Mouse (Mus musculus): ENCODE results near the gene Ppp1r1c. TPM values are rescaled to one million over a fixed set of nuclear protein-coding genes. Genes with fewer than 3 reads are reported as not detected.

The Ppp1r1c gene
- polyA plus RNA-seq, 1 experiment from 2014 or later: 8.9 TPM

- Histone ChIP-seq H3K4me1 (replicated peaks; ENCODE audit: control insufficient read depth, insufficient read depth, low read length) (no peaks in the 10 kb centered on the region), H3K9me3 (ENCODE audit: control insufficient read depth, low read length) (no peaks in the 10 kb centered on the region), H3K9ac (no peak overlapping the region), H3K27ac (no peak overlapping the region), H3K4me2 (replicated peaks) (no peak overlapping the region), H3K4me3 (replicated peaks; ENCODE audit: low read length) (no peak overlapping the region), H3K36me3 (replicated peaks; ENCODE audit: control insufficient read depth, insufficient read depth) (no peaks in the 10 kb centered on the region), H3K27me3 (ENCODE audit: control insufficient read depth, insufficient read depth, low read length) (no peaks in the 10 kb centered on the region)
- no peak for ATAC-seq (ENCODE audit: low FRiP score)
- no peak for DNase-seq (ENCODE audit: low spot score)
- WGBS: 86% methylated on average over 3 of the region's 3 CpGs
Measured at GRCm38 (mm10) chr2:79690838-79691237, 16.7 kb upstream of the Ppp1r1c start.

GRCm38 (mm10) chr2:79695190-79695589 is 12.4 kb upstream of the Ppp1r1c start:
- H3K9me3 ChIP-seq (ENCODE audit: control insufficient read depth, low read length): no peaks in the 10 kb centered on the region
- WGBS: 90% methylated on average over 4 of the region's 4 CpGs
- H3K4me1 ChIP-seq (replicated peaks; ENCODE audit: control insufficient read depth, insufficient read depth, low read length): no peaks in the 10 kb centered on the region
- H3K9ac ChIP-seq: no peak overlapping the region
- H3K36me3 ChIP-seq (replicated peaks; ENCODE audit: control insufficient read depth, insufficient read depth): no peaks in the 10 kb centered on the region
- DNase-seq (ENCODE audit: low spot score): no peak
- no peak overlapping the region for H3K27ac ChIP-seq
- no peak for ATAC-seq (ENCODE audit: low FRiP score)
- no peak overlapping the region for H3K4me2 ChIP-seq (replicated peaks)
- no peak overlapping the region for H3K4me3 ChIP-seq (replicated peaks; ENCODE audit: low read length)
- H3K27me3 ChIP-seq (ENCODE audit: control insufficient read depth, insufficient read depth, low read length): no peaks in the 10 kb centered on the region

DNA sequence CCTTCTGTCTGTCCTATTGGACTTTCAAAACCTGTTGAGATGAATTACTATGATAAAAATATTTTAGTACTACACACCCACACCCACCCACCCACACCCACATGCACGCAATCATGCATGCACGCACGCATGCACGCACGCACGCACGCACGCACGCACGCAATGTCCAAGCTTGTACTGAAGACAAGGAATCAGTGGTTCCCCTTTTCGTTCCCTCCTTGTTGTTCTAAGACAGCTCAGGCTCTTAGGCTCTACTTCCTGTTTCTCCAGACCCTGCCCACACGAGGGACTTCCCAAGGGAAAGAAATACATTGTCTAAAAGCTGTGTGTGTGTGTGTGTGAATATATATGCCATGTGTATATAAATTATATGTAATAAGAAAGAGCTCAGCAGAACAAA is 11.6 kb upstream of the Ppp1r1c start:
- ATAC-seq (ENCODE audit: low FRiP score) (no peak), DNase-seq (ENCODE audit: low spot score) (no peak)
- Histone ChIP-seq H3K4me2 (replicated peaks) (no peak overlapping the region), H3K4me3 (replicated peaks; ENCODE audit: low read length) (no peak overlapping the region), H3K4me1 (replicated peaks; ENCODE audit: control insufficient read depth, insufficient read depth, low read length) (no peaks in the 10 kb centered on the region), H3K36me3 (replicated peaks; ENCODE audit: control insufficient read depth, insufficient read depth) (no peaks in the 10 kb centered on the region), H3K9ac (no peak overlapping the region), H3K27ac (no peak overlapping the region), H3K27me3 (ENCODE audit: control insufficient read depth, insufficient read depth, low read length) (no peaks in the 10 kb centered on the region), H3K9me3 (ENCODE audit: control insufficient read depth, low read length) (no peaks in the 10 kb centered on the region)
- whole genome bisulfite sequencing: 91% methylated on average over 12 of the region's 12 CpGs

- H3K36me3 ChIP-seq (replicated peaks; ENCODE audit: control insufficient read depth, insufficient read depth): no peaks in the 10 kb centered on the region
- H3K27me3 ChIP-seq (ENCODE audit: control insufficient read depth, insufficient read depth, low read length): no peaks in the 10 kb centered on the region
- H3K9ac ChIP-seq: no peak overlapping the region
- no peak overlapping the region for H3K4me3 ChIP-seq (replicated peaks; ENCODE audit: low read length)
- H3K4me2 ChIP-seq (replicated peaks): no peak overlapping the region
- ATAC-seq (ENCODE audit: low FRiP score): no peak
- WGBS: 85% methylated on average over 10 of the region's 10 CpGs
- H3K27ac ChIP-seq: no peak overlapping the region
- DNase-seq (ENCODE audit: low spot score): no peak
- H3K4me1 ChIP-seq (replicated peaks; ENCODE audit: control insufficient read depth, insufficient read depth, low read length): no peaks in the 10 kb centered on the region
- no peaks in the 10 kb centered on the region for H3K9me3 ChIP-seq (ENCODE audit: control insufficient read depth, low read length)
Measured at GRCm38 (mm10) chr2:79696478-79697230, 10.9 kb upstream of the Ppp1r1c start.

DNA sequence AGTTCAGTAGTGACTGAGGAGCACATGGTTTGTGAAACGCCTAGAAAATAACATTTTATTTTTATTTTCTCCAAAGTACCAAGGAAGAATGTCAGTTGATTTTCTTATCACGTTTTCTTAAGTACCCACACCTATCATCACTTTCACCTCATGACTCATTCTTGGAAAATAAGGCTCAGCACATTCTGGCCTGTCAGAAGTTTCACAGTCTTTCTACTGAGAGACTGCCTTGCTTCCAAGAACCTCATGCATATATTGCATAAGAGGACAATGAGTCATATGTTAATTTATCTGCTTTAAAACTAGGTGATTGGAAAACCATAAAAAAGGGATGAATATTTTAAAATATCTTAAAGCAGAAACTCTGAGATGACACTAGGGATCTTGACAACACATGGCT is 9.4 kb upstream of the Ppp1r1c start:
- Histone ChIP-seq H3K9me3 (ENCODE audit: control insufficient read depth, low read length) (0 out of 2 replicates have a peak, but pooled peaks cover 6% of the 10 kb centered on the region), H3K9ac (no peak overlapping the region), H3K27ac (no peak overlapping the region), H3K4me1 (replicated peaks; ENCODE audit: control insufficient read depth, insufficient read depth, low read length) (no peaks in the 10 kb centered on the region), H3K4me3 (replicated peaks; ENCODE audit: low read length) (no peak overlapping the region), H3K27me3 (ENCODE audit: control insufficient read depth, insufficient read depth, low read length) (no peaks in the 10 kb centered on the region), H3K36me3 (replicated peaks; ENCODE audit: control insufficient read depth, insufficient read depth) (no peaks in the 10 kb centered on the region), H3K4me2 (replicated peaks) (no peak overlapping the region)
- ATAC-seq (ENCODE audit: low FRiP score) (no peak), DNase-seq (ENCODE audit: low spot score) (no peak)
- 65% methylated on average over 2 of the region's 2 CpGs for WGBS

- Histone ChIP-seq H3K4me2 (replicated peaks) (no peak overlapping the region), H3K27ac (no peak overlapping the region), H3K27me3 (ENCODE audit: control insufficient read depth, insufficient read depth, low read length) (no peaks in the 10 kb centered on the region), H3K36me3 (replicated peaks; ENCODE audit: control insufficient read depth, insufficient read depth) (no peaks in the 10 kb centered on the region), H3K4me1 (replicated peaks; ENCODE audit: control insufficient read depth, insufficient read depth, low read length) (no peaks in the 10 kb centered on the region), H3K9ac (no peak overlapping the region), H3K9me3 (ENCODE audit: control insufficient read depth, low read length) (0 out of 2 replicates have a peak, but pooled peaks cover 6% of the 10 kb centered on the region), H3K4me3 (replicated peaks; ENCODE audit: low read length) (no peak overlapping the region)
- WGBS: 87% methylated on average over 2 of the region's 2 CpGs
- DNase-seq (ENCODE audit: low spot score): no peak
- no peak for ATAC-seq (ENCODE audit: low FRiP score)
Measured at GRCm38 (mm10) chr2:79704773-79705172, 2.8 kb upstream of the Ppp1r1c start.

- Histone ChIP-seq H3K27me3 (ENCODE audit: control insufficient read depth, insufficient read depth, low read length) (no peaks in the 10 kb centered on the region), H3K27ac (no peak overlapping the region), H3K4me1 (replicated peaks; ENCODE audit: control insufficient read depth, insufficient read depth, low read length) (no peaks in the 10 kb centered on the region), H3K9me3 (ENCODE audit: control insufficient read depth, low read length) (no peaks in the 10 kb centered on the region), H3K9ac (no peak overlapping the region), H3K4me2 (replicated peaks) (no peak overlapping the region), H3K4me3 (replicated peaks; ENCODE audit: low read length) (no peak overlapping the region), H3K36me3 (replicated peaks; ENCODE audit: control insufficient read depth, insufficient read depth) (no peaks in the 10 kb centered on the region)
- WGBS: 82% methylated on average over 3 of the region's 3 CpGs
- ATAC-seq (ENCODE audit: low FRiP score) (no peak), DNase-seq (ENCODE audit: low spot score) (no peak)
Measured at GRCm38 (mm10) chr2:79713662-79714091, 6.1 kb downstream of the Ppp1r1c start.

DNA sequence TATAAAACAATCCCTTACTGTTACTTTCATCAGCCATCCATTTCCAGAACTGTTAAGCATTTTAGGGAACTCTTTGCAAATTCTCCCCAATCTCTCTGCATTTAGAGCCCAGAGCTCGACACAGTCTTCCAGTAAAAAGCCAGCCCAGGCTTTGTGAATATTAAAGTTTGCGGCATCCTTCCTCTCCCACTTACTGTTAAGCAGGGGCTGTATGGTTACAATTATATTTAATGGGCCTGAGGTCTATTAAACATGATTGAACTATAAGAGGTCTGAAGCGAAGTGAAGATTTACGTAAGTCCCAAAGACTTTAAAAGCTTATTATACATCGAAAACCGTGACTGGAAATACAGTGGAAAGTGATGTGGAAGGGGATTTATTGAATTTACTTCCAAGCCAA is 7.2 kb downstream of the Ppp1r1c start:
- no peak overlapping the region for H3K9ac ChIP-seq
- no peak overlapping the region for H3K4me2 ChIP-seq (replicated peaks)
- H3K4me3 ChIP-seq (replicated peaks; ENCODE audit: low read length): no peak overlapping the region
- DNase-seq (ENCODE audit: low spot score) (no peak), ATAC-seq (ENCODE audit: low FRiP score) (no peak)
- no peaks in the 10 kb centered on the region for H3K36me3 ChIP-seq (replicated peaks; ENCODE audit: control insufficient read depth, insufficient read depth)
- H3K27me3 ChIP-seq (ENCODE audit: control insufficient read depth, insufficient read depth, low read length): no peaks in the 10 kb centered on the region
- no peaks in the 10 kb centered on the region for H3K9me3 ChIP-seq (ENCODE audit: control insufficient read depth, low read length)
- H3K27ac ChIP-seq: no peak overlapping the region
- H3K4me1 ChIP-seq (replicated peaks; ENCODE audit: control insufficient read depth, insufficient read depth, low read length): no peaks in the 10 kb centered on the region
- WGBS: 85% methylated on average over 6 of the region's 6 CpGs

- no peak for ATAC-seq (ENCODE audit: low FRiP score)
- Histone ChIP-seq H3K4me1 (replicated peaks; ENCODE audit: control insufficient read depth, insufficient read depth, low read length) (no peaks in the 10 kb centered on the region), H3K9ac (no peak overlapping the region), H3K9me3 (ENCODE audit: control insufficient read depth, low read length) (no peaks in the 10 kb centered on the region), H3K4me3 (replicated peaks; ENCODE audit: low read length) (no peak overlapping the region), H3K36me3 (replicated peaks; ENCODE audit: control insufficient read depth, insufficient read depth) (no peaks in the 10 kb centered on the region), H3K4me2 (replicated peaks) (no peak overlapping the region), H3K27me3 (ENCODE audit: control insufficient read depth, insufficient read depth, low read length) (no peaks in the 10 kb centered on the region), H3K27ac (no peak overlapping the region)
- WGBS: 36% methylated on average over 2 of the region's 2 CpGs
- DNase-seq (ENCODE audit: low spot score): no peak
Measured at GRCm38 (mm10) chr2:79715925-79716324, 8.3 kb downstream of the Ppp1r1c start.

DNA sequence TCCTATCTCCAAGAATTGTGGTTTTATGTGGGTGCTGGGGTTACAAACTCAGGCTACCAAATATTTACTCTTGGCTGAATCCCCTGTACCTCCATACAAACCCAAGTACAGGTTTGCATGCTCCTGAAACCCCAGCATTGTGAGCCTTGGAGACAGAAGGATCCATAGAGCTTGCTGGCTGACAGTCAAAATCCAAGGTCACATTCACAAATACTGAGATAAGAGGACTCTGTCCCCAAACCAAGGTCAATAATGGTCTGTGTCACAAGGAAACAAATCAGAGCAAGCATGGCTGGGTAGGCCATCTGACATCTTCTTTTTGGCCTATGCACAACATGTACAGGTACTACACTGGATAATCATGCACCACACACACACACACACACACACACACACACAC is 10.3 kb downstream of the Ppp1r1c start:
- Histone ChIP-seq H3K27ac (no peak overlapping the region), H3K9me3 (ENCODE audit: control insufficient read depth, low read length) (no peaks in the 10 kb centered on the region), H3K9ac (no peak overlapping the region), H3K36me3 (replicated peaks; ENCODE audit: control insufficient read depth, insufficient read depth) (no peaks in the 10 kb centered on the region), H3K27me3 (ENCODE audit: control insufficient read depth, insufficient read depth, low read length) (no peaks in the 10 kb centered on the region), H3K4me1 (replicated peaks; ENCODE audit: control insufficient read depth, insufficient read depth, low read length) (no peaks in the 10 kb centered on the region), H3K4me3 (replicated peaks; ENCODE audit: low read length) (no peak overlapping the region), H3K4me2 (replicated peaks) (no peak overlapping the region)
- DNase-seq (ENCODE audit: low spot score) (no peak), ATAC-seq (ENCODE audit: low FRiP score) (no peak)

All from hindbrain, embryonic 14.5 days (tissue).